Mouse (Mus musculus): Measurements from ENCODE around the gene Fam129a. TPM values are rescaled to one million over a fixed set of nuclear protein-coding genes. Genes with fewer than 3 reads are reported as not detected.

Gene Fam129a
- total and polyA plus RNA-seq, 3 experiments = 27.8 to 48.3 (median 37.0) TPM

DNA sequence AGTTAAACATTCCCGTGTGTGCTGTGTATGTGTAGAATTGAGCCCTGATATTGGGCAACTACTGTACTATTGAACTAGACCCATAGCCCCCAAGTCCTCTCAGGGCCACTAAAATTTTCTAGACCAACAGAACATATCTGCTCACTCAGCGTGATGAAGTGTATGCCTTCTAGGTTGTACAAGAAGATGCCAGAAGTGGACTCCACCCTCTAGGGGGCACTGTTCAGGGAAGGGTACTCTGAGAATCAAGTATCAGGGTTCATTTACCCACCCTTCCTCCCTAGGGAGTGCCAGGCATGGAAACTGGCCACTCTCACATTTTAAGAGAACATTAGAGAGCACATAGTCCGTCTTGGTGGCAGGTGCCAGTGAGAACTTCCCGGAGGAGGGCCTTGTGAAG, 77.1 kb downstream of the Fam129a start:
- H3K79me2 ChIP-seq (replicated peaks; ENCODE audit: control insufficient read depth, extremely low read depth, insufficient read depth, poor library complexity, severe bottlenecking) = no peaks in the 10 kb centered on the region
- peaks cover 51 to 72% of the 10 kb centered on the region in 2 experiments for H3K36me3 ChIP-seq (replicated peaks in 1 of 2; ENCODE audit: control insufficient read depth in 1 of 2, insufficient read depth in 1 of 2, low read length in 1 of 2)
- H3K9ac ChIP-seq (ENCODE audit: insufficient read depth, low read depth) = no peak overlapping the region
- H3K27ac ChIP-seq (ENCODE audit: insufficient read depth, low read depth) = no peak overlapping the region
- DNase-seq (ENCODE audit: extremely low read depth) = no peak
- in situ Hi-C loops (cut with MboI; ENCODE audit: low pct_ligation_motif_present, low pct_unique_long_range_greater_than_20kb, low sequenced_read_pairs) = no loop called here
- no peaks in the 10 kb centered on the region for H3K9me3 ChIP-seq (replicated peaks; ENCODE audit: low read length)
- TF ChIP-seq CHD2 (IDR thresholded peaks at IDR 0.05; ENCODE audit: low read length) = no peak
- no peak for TF ChIP-seq CHD1 (IDR thresholded peaks at IDR 0.05; ENCODE audit: low read depth, low read length)
- TF ChIP-seq RAD21 (IDR thresholded peaks at IDR 0.05; ENCODE audit: low read depth, low read length) = peak; percentile 1; the same call in 1 of the 2 replicates
- TF ChIP-seq GABPA (IDR thresholded peaks at IDR 0.05; ENCODE audit: insufficient replicate concordance, low read depth, low read length) = no peak
- TF ChIP-seq SMC3 (IDR thresholded peaks at IDR 0.05; ENCODE audit: low read depth, low read length) = peak; percentile 30
- TF ChIP-seq MEF2A (IDR thresholded peaks at IDR 0.05; ENCODE audit: borderline replicate concordance, low read depth, low read length) = no peak
- no peak for TF ChIP-seq ZNF384 (IDR thresholded peaks at IDR 0.05; ENCODE audit: low read depth, low read length)
- TF ChIP-seq CTCF (conservative IDR thresholded peaks at IDR 0.05 in 1 of 2, IDR thresholded peaks at IDR 0.05 in 1 of 2; ENCODE audit: low read depth in 2 of 2, low read length in 2 of 2) = peak; percentile 29 to 53; a peak in 3 of 4 replicates
- no peak for TF ChIP-seq POLR2AphosphoS2 (IDR thresholded peaks at IDR 0.05; ENCODE audit: low read depth, low read length)
- TF ChIP-seq NRF1 (IDR thresholded peaks at IDR 0.05; ENCODE audit: low read depth, low read length) = no peak
- TF ChIP-seq MAZ (IDR thresholded peaks at IDR 0.05; ENCODE audit: low read depth, low read length) = no peak
- dilution Hi-C loops (cut with MboI; ENCODE audit: extremely low pct_ligation_motif_present, extremely low pct_unique_long_range_greater_than_20kb, low sequenced_read_pairs) = no loop called here
- no peak overlapping the region for H3K4me3 ChIP-seq (replicated peaks in 1 of 3; ENCODE audit: low read depth in 2 of 3, low read length in 2 of 3, poor library complexity in 1 of 3)
- peaks cover 2 to 12% of the 10 kb centered on the region in 2 experiments; a peak in 2 of 4 replicates for H3K4me1 ChIP-seq (ENCODE audit: control insufficient read depth in 1 of 2, insufficient read depth in 2 of 2)
- no peaks in the 10 kb centered on the region for H3K27me3 ChIP-seq (replicated peaks)
- H3K4me2 ChIP-seq (ENCODE audit: insufficient read depth, low read depth, poor library complexity, severe bottlenecking) = no peak overlapping the region

DNA sequence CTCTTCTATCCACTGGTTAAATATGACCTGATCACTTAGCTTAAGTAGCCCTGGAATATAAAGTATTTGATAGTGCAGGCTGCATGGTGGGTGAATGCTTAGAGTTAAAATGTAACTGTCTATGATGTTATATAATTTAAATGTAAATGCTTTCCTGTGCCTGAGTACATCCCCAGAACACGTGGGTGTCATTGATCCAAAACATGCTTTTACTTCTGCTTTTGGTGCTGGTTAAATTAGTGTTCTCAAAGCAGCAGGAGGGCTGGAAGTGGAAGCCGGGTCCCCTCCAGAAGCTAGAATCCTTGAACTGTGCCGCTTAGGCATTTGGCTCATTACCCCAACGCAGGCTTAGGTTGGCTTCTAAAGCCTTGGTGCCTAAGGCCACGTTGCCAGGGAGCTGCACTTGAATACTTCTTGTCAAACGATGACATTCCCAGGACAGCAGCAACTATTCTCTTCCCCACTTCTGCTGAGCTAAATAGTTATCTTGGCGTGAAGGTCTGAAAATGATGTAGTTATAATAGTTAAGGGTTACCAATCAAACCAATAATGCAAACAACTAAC, 86.1 kb downstream of the Fam129a start:
- in situ Hi-C loops (cut with MboI; ENCODE audit: low pct_ligation_motif_present, low pct_unique_long_range_greater_than_20kb, low sequenced_read_pairs) = no loop called here
- H3K36me3 ChIP-seq (replicated peaks in 1 of 2; ENCODE audit: control insufficient read depth in 1 of 2, insufficient read depth in 1 of 2, low read length in 1 of 2) = peaks cover 4 to 31% of the 10 kb centered on the region in 2 experiments
- no peaks in the 10 kb centered on the region for H3K9me3 ChIP-seq (replicated peaks; ENCODE audit: low read length)
- peaks cover 16 to 53% of the 10 kb centered on the region in 2 experiments for H3K4me1 ChIP-seq (ENCODE audit: control insufficient read depth in 1 of 2, insufficient read depth in 2 of 2)
- H3K27me3 ChIP-seq (replicated peaks) = no peaks in the 10 kb centered on the region
- no peak overlapping the region; the same call in 1 of the 2 replicates for H3K27ac ChIP-seq (ENCODE audit: insufficient read depth, low read depth)
- no peaks in the 10 kb centered on the region for H3K79me2 ChIP-seq (replicated peaks; ENCODE audit: control insufficient read depth, extremely low read depth, insufficient read depth, poor library complexity, severe bottlenecking)
- no peak overlapping the region for H3K4me2 ChIP-seq (ENCODE audit: insufficient read depth, low read depth, poor library complexity, severe bottlenecking)
- TF ChIP-seq MAX (IDR thresholded peaks at IDR 0.05; ENCODE audit: low read length) (peak; percentile 69; the same call in 1 of the 2 replicates), JUND (conservative IDR thresholded peaks at IDR 0.05; ENCODE audit: low read depth, low read length) (no peak), MXI1 (IDR thresholded peaks at IDR 0.05; ENCODE audit: low read depth, low read length) (peak; percentile 36; the same call in 1 of the 2 replicates)
- no peak overlapping the region for H3K4me3 ChIP-seq (replicated peaks in 1 of 3; ENCODE audit: low read depth in 2 of 3, low read length in 2 of 3, poor library complexity in 1 of 3)
- dilution Hi-C loops (cut with MboI; ENCODE audit: extremely low pct_ligation_motif_present, extremely low pct_unique_long_range_greater_than_20kb, low sequenced_read_pairs) = no loop called here
- peak; percentile 42 for DNase-seq (ENCODE audit: extremely low read depth)
- H3K9ac ChIP-seq (ENCODE audit: insufficient read depth, low read depth) = no peak overlapping the region

Measured in CH12.LX (cell line).